Mouse (Mus musculus) CH12.LX (cell line): ENCODE data around the gene Acoxl. TPM values are rescaled to one million over a fixed set of nuclear protein-coding genes. Genes with fewer than 3 reads are reported as not detected.

ENCODE experiments used
- DNase-seq: peaks from one replicate; pipeline ENCODE4 v3.0.0-alpha.2; 2013; ENCODE audit errors: extremely low read depth
- H3K27ac ChIP-seq: 2 replicates; pipeline ENCODE4 v1.5.1; 2012; ENCODE audit warnings: low read depth, mild to moderate bottlenecking, control low read depth, moderate library complexity; ENCODE audit not compliant: insufficient read depth
- H3K27me3 ChIP-seq: replicated peaks from 2 replicates; pipeline ENCODE3; 2012; ENCODE audit warnings: inconsistent platforms
- H3K36me3 ChIP-seq, 2 experiments: replicated peaks in 1 of 2; 2 replicates each; pipeline versions ENCODE3 to v1.6.1; 2012; ENCODE audit warnings: inconsistent platforms in 1 of 2, low read length in 1 of 2, mild to moderate bottlenecking in 1 of 2, mixed read lengths in 1 of 2, moderate library complexity in 1 of 2; ENCODE audit not compliant: control insufficient read depth in 1 of 2, insufficient read depth in 1 of 2
- H3K4me1 ChIP-seq, 2 experiments: 2 replicates each; pipeline ENCODE4 v1.6.1; 2012; ENCODE audit warnings: inconsistent platforms in 1 of 2, moderate library complexity in 1 of 2; ENCODE audit not compliant: insufficient read depth in 2 of 2, control insufficient read depth in 1 of 2
- H3K4me2 ChIP-seq: 2 replicates; pipeline ENCODE4 v1.6.1; 2012; ENCODE audit warnings: low read depth, mild to moderate bottlenecking, control low read depth; ENCODE audit not compliant: poor library complexity, insufficient read depth, severe bottlenecking
- H3K4me3 ChIP-seq, 3 experiments: fragments of 150-350 bp in 1 of 3; sonication (generic) in 1 of 3; replicated peaks in 1 of 3; 2 replicates each; pipeline versions ENCODE3 to v1.5.1; 2011 to 2012; ENCODE audit warnings: low read depth in 2 of 3, low read length in 2 of 3, mild to moderate bottlenecking in 2 of 3, moderate library complexity in 2 of 3, control low read depth in 1 of 3, improper control_type of control experiment in 1 of 3, inconsistent platforms in 1 of 3, mixed read lengths in 1 of 3; ENCODE audit not compliant: poor library complexity in 1 of 3
- H3K79me2 ChIP-seq: replicated peaks from 2 replicates; pipeline ENCODE4 v1.6.1; 2012; ENCODE audit warnings: mild to moderate bottlenecking, moderate library complexity; ENCODE audit not compliant: control insufficient read depth, poor library complexity, insufficient read depth, severe bottlenecking; ENCODE audit errors: extremely low read depth
- H3K9ac ChIP-seq: 2 replicates; pipeline ENCODE4 v1.6.1; 2012; ENCODE audit warnings: low read depth, mild to moderate bottlenecking, control low read depth, moderate library complexity; ENCODE audit not compliant: insufficient read depth
- H3K9me3 ChIP-seq: replicated peaks from 2 replicates; pipeline ENCODE3; 2012; ENCODE audit warnings: low read length, inconsistent platforms, mixed read lengths
- BHLHE40 ChIP-seq: IDR thresholded peaks from 2 replicates; pipeline ENCODE4 v1.6.1; 2011; ENCODE audit warnings: mild to moderate bottlenecking, low read depth, low read length, improper control_type of control experiment
- CHD1 ChIP-seq: IDR thresholded peaks from 2 replicates; pipeline ENCODE4 v1.6.1; 2012; ENCODE audit warnings: low read depth, low read length, improper control_type of control experiment, inconsistent platforms
- CHD2 ChIP-seq: IDR thresholded peaks from 2 replicates; pipeline ENCODE4 v1.6.1; 2011; ENCODE audit warnings: low read length, improper control_type of control experiment
- CTCF ChIP-seq, 2 experiments: IDR thresholded peaks in 1 of 2; conservative IDR thresholded peaks in 1 of 2; 2 replicates each; pipeline ENCODE4 v1.5.1; 2011 to 2012; ENCODE audit warnings: low read depth in 2 of 2, low read length in 2 of 2, improper control_type of control experiment in 1 of 2, inconsistent platforms in 1 of 2, mild to moderate bottlenecking in 1 of 2, moderate library complexity in 1 of 2
- E2F4 ChIP-seq: IDR thresholded peaks from 2 replicates; pipeline ENCODE4 v1.6.1; 2011; ENCODE audit warnings: low read depth, low read length, improper control_type of control experiment; ENCODE audit not compliant: insufficient replicate concordance
- ELF1 ChIP-seq: IDR thresholded peaks from 2 replicates; pipeline ENCODE4 v1.6.1; 2014; ENCODE audit warnings: low read depth, mild to moderate bottlenecking, inconsistent platforms, low read length, improper control_type of control experiment
- EP300 ChIP-seq: IDR thresholded peaks from 2 replicates; pipeline ENCODE4 v1.6.1; 2011; ENCODE audit warnings: low read length, improper control_type of control experiment
- ETS1 ChIP-seq: conservative IDR thresholded peaks from 2 replicates; pipeline ENCODE4 v1.6.1; 2012; ENCODE audit warnings: low read depth, mild to moderate bottlenecking, inconsistent platforms, low read length, improper control_type of control experiment, moderate library complexity
- GABPA ChIP-seq: IDR thresholded peaks from 2 replicates; pipeline ENCODE4 v1.6.1; 2012; ENCODE audit warnings: low read depth, low read length, improper control_type of control experiment, inconsistent platforms; ENCODE audit not compliant: insufficient replicate concordance
- HCFC1 ChIP-seq: IDR thresholded peaks from 2 replicates; pipeline ENCODE4 v1.6.1; 2012; ENCODE audit warnings: low read depth, mild to moderate bottlenecking, inconsistent platforms, low read length, improper control_type of control experiment
- IRF4 ChIP-seq: IDR thresholded peaks from 2 replicates; pipeline ENCODE4 v1.6.1; 2014; ENCODE audit warnings: low read depth, mild to moderate bottlenecking, inconsistent platforms, low read length, improper control_type of control experiment
- JUN ChIP-seq: IDR thresholded peaks from 2 replicates; pipeline ENCODE4 v1.6.1; 2011; ENCODE audit warnings: low read depth, mild to moderate bottlenecking, low read length, improper control_type of control experiment, moderate library complexity; ENCODE audit not compliant: insufficient read depth
- JUND ChIP-seq: conservative IDR thresholded peaks from 2 replicates; pipeline ENCODE4 v1.6.1; 2011; ENCODE audit warnings: low read depth, low read length, improper control_type of control experiment
- KAT2A ChIP-seq: IDR thresholded peaks from 2 replicates; pipeline ENCODE4 v1.6.1; 2012; ENCODE audit warnings: low read length, improper control_type of control experiment, inconsistent platforms; ENCODE audit not compliant: insufficient replicate concordance
- MAFK ChIP-seq: IDR thresholded peaks from 2 replicates; pipeline ENCODE4 v1.6.1; 2011; ENCODE audit warnings: low read length, improper control_type of control experiment; ENCODE audit not compliant: insufficient replicate concordance
- MAX ChIP-seq: IDR thresholded peaks from 2 replicates; pipeline ENCODE4 v1.6.1; 2011; ENCODE audit warnings: low read length, improper control_type of control experiment
- MAZ ChIP-seq: IDR thresholded peaks from 2 replicates; pipeline ENCODE4 v1.6.1; 2012; ENCODE audit warnings: low read depth, mild to moderate bottlenecking, inconsistent platforms, low read length, improper control_type of control experiment, moderate library complexity
- MEF2A ChIP-seq: IDR thresholded peaks from 2 replicates; pipeline ENCODE4 v1.6.1; 2014; ENCODE audit warnings: low read depth, mild to moderate bottlenecking, inconsistent platforms, low read length, improper control_type of control experiment, borderline replicate concordance
- MXI1 ChIP-seq: IDR thresholded peaks from 2 replicates; pipeline ENCODE4 v1.6.1; 2011; ENCODE audit warnings: mild to moderate bottlenecking, low read depth, low read length, improper control_type of control experiment
- MYC ChIP-seq: IDR thresholded peaks from 2 replicates; pipeline ENCODE4 v1.6.1; 2011; ENCODE audit warnings: low read depth, mild to moderate bottlenecking, improper control_type of control experiment, low read length
- NELFE ChIP-seq: IDR thresholded peaks from 2 replicates; pipeline ENCODE4 v1.6.1; 2011; ENCODE audit warnings: low read depth, low read length, improper control_type of control experiment
- NRF1 ChIP-seq: IDR thresholded peaks from 2 replicates; pipeline ENCODE4 v1.6.1; 2014; ENCODE audit warnings: low read depth, mild to moderate bottlenecking, inconsistent platforms, low read length, improper control_type of control experiment, moderate library complexity
- PAX5 ChIP-seq: IDR thresholded peaks from 2 replicates; pipeline ENCODE4 v1.6.1; 2012; ENCODE audit warnings: low read length, inconsistent platforms, mixed read lengths
- POLR2A ChIP-seq: IDR thresholded peaks from 2 replicates; pipeline ENCODE4 v1.6.1; 2011; ENCODE audit warnings: low read depth, mild to moderate bottlenecking, improper control_type of control experiment, low read length
- POLR2AphosphoS2 ChIP-seq: IDR thresholded peaks from 2 replicates; pipeline ENCODE4 v1.6.1; 2011; ENCODE audit warnings: low read depth, low read length, improper control_type of control experiment
- RAD21 ChIP-seq: IDR thresholded peaks from 2 replicates; pipeline ENCODE4 v1.6.1; 2011; ENCODE audit warnings: low read depth, mild to moderate bottlenecking, low read length, improper control_type of control experiment, moderate library complexity
- RCOR1 ChIP-seq: conservative IDR thresholded peaks from 2 replicates; pipeline ENCODE4 v1.6.1; 2012; ENCODE audit warnings: low read depth, mild to moderate bottlenecking, inconsistent platforms, low read length, improper control_type of control experiment
- SIN3A ChIP-seq: IDR thresholded peaks from 2 replicates; pipeline ENCODE4 v1.6.1; 2012; ENCODE audit warnings: low read length, improper control_type of control experiment, inconsistent platforms
- SMC3 ChIP-seq: IDR thresholded peaks from 2 replicates; pipeline ENCODE4 v1.6.1; 2011; ENCODE audit warnings: low read depth, low read length, improper control_type of control experiment
- TBP ChIP-seq: conservative IDR thresholded peaks from 2 replicates; pipeline ENCODE4 v1.6.1; 2011; ENCODE audit warnings: low read depth, low read length, improper control_type of control experiment
- TCF12 ChIP-seq: IDR thresholded peaks from 2 replicates; pipeline ENCODE4 v1.6.1; 2014; ENCODE audit warnings: low read depth, mild to moderate bottlenecking, inconsistent platforms, low read length, improper control_type of control experiment
- UBTF ChIP-seq: IDR thresholded peaks from 2 replicates; pipeline ENCODE4 v1.6.1; 2012; ENCODE audit warnings: low read depth, mild to moderate bottlenecking, inconsistent platforms, low read length, improper control_type of control experiment, moderate library complexity
- USF1 ChIP-seq: IDR thresholded peaks from 2 replicates; pipeline ENCODE4 v1.6.1; 2014; ENCODE audit warnings: low read depth, mild to moderate bottlenecking, inconsistent platforms, low read length, improper control_type of control experiment
- USF2 ChIP-seq: conservative IDR thresholded peaks from 2 replicates; pipeline ENCODE4 v1.6.1; 2011; ENCODE audit warnings: low read depth, low read length, improper control_type of control experiment
- ZC3H11A ChIP-seq: IDR thresholded peaks from 2 replicates; pipeline ENCODE4 v1.6.1; 2012; ENCODE audit warnings: low read depth, mild to moderate bottlenecking, inconsistent platforms, low read length, improper control_type of control experiment
- ZKSCAN1 ChIP-seq: IDR thresholded peaks from 2 replicates; pipeline ENCODE4 v1.6.1; 2012; ENCODE audit warnings: low read depth, inconsistent platforms, low read length, improper control_type of control experiment, borderline replicate concordance
- ZMIZ1 ChIP-seq: IDR thresholded peaks from 2 replicates; pipeline ENCODE4 v1.6.1; 2012; ENCODE audit warnings: low read depth, mild to moderate bottlenecking, inconsistent platforms, low read length, improper control_type of control experiment
- ZNF384 ChIP-seq: IDR thresholded peaks from 2 replicates; pipeline ENCODE4 v1.6.1; 2012; ENCODE audit warnings: low read depth, low read length, improper control_type of control experiment, inconsistent platforms
- dilution Hi-C: fragments of 300-500 bp; cut with MboI; formaldehyde crosslinking; loops from 2 replicates; pipeline ENCODE4 v1.14.3; 2020; ENCODE audit warnings: low sequenced_read_pairs; ENCODE audit not compliant: extremely low pct_unique_long_range_greater_than_20kb, extremely low pct_ligation_motif_present
- in situ Hi-C: fragments of 300-500 bp; cut with MboI; formaldehyde crosslinking; loops from 3 replicates; pipeline ENCODE4 v1.14.3; 2019; ENCODE audit warnings: low sequenced_read_pairs, low pct_ligation_motif_present, low pct_unique_long_range_greater_than_20kb, mixed read lengths
- polyA plus RNA-seq: library from polyadenylated mRNA; unstranded; fragments of >175 nt; gene quantifications from 2 replicates; pipeline ENCODE4 v1.2.1, GENCODE M21; 2012; ENCODE audit warnings: low read depth; ENCODE audit not compliant: insufficient read length
- total RNA-seq, 2 experiments: library from RNA; depleted of rRNA; stranded (reverse); fragments of 300-350 nt in 1 of 2; fragments of >200 nt in 1 of 2; gene quantifications; 2 replicates each; pipeline ENCODE4 v1.2.3; 2012 to 2014

Gene Acoxl
- total and polyA plus RNA-seq, 3 experiments: 0.25 to 0.43 TPM; not detected in 1

- peak; percentile 91 for DNase-seq
- dilution Hi-C loops (no loop called here), in situ Hi-C loops (no loop called here)
- peak within 1 kb of the TSS; percentile 79 to 86 (median 83) for H3K4me3 ChIP-seq
- peaks cover 6 to 25% of the 10 kb centered on the region in 2 experiments for H3K36me3 ChIP-seq
- H3K4me1 ChIP-seq: peaks cover 0 to 20% of the 10 kb centered on the region in 2 experiments; a peak in 2 of 4 replicates
- peak; percentile 88 for TF ChIP-seq SIN3A
- TF ChIP-seq ZC3H11A: peak; percentile 25
- TF ChIP-seq USF2: no peak
- peak; percentile 24; the same call in 1 of the 2 replicates for TF ChIP-seq EP300
- peak; percentile 36; the same call in 1 of the 2 replicates for TF ChIP-seq MAX
- TF ChIP-seq SMC3: peak; percentile 81
- no peak for TF ChIP-seq GABPA
- TF ChIP-seq IRF4: peak; percentile 62
- TF ChIP-seq ZNF384: no peak
- no peak for TF ChIP-seq USF1
- TF ChIP-seq ELF1: peak; percentile 81
- TF ChIP-seq ZMIZ1: peak; percentile 94
- TF ChIP-seq MEF2A: peak; percentile 53
- peak; percentile 95 for TF ChIP-seq UBTF
- no peak; the same call in 1 of the 2 replicates for TF ChIP-seq HCFC1
- TF ChIP-seq JUN: no peak
- peak; percentile 49 for TF ChIP-seq ETS1
- peak; percentile 99 for TF ChIP-seq TCF12
- no peak for TF ChIP-seq E2F4
- TF ChIP-seq POLR2A: peak; percentile 94
- TF ChIP-seq TBP: peak; percentile 92
- 0 out of 2 replicates have a peak, but pooled peaks have one; percentile 33 for TF ChIP-seq KAT2A
- TF ChIP-seq ZKSCAN1: no peak
- TF ChIP-seq NELFE: peak; percentile 93
- peak; percentile 73; the same call in 1 of the 2 replicates for TF ChIP-seq POLR2AphosphoS2
- no peak for TF ChIP-seq JUND
- TF ChIP-seq MAZ: peak; percentile 91; the same call in 1 of the 2 replicates
- TF ChIP-seq RCOR1: no peak
- TF ChIP-seq RAD21: peak; percentile 76
- peak; percentile 89 for TF ChIP-seq BHLHE40
- peak; percentile 19; the same call in 1 of the 2 replicates for TF ChIP-seq MYC
- no peak for TF ChIP-seq MAFK
- 0 out of 2 replicates have a peak, but pooled peaks have one; percentile 28 for TF ChIP-seq NRF1
- TF ChIP-seq CHD2: peak; percentile 87
- TF ChIP-seq PAX5: no peak
- no peak for TF ChIP-seq CHD1
- TF ChIP-seq CTCF (conservative IDR thresholded peaks at IDR 0.05 in 1 of 2, IDR thresholded peaks at IDR 0.05 in 1 of 2; ENCODE audit: low read depth in 2 of 2, low read length in 2 of 2): peak in 1 of 2 experiments; percentile 72; a peak in 2 of 4 replicates
- peak; percentile 46 for TF ChIP-seq MXI1
- peak within 1 kb of the TSS; percentile 58 for H3K4me2 ChIP-seq
- peaks cover 13% of the 10 kb centered on the region for H3K9me3 ChIP-seq
- H3K27me3 ChIP-seq: no peaks in the 10 kb centered on the region
- peak within 1 kb of the TSS; percentile 62 for H3K9ac ChIP-seq
- H3K79me2 ChIP-seq: no peaks in the 10 kb centered on the region
- peak within 1 kb of the TSS; percentile 49 for H3K27ac ChIP-seq
These were observed 287.2 kb downstream of the Acoxl start, which contains the start of gene Bcl2l11 for GRCm38 (mm10) chr2:128125635-128126470. Gene Bcl2l11, plus strand, starts transcription at chr2:128126038.
